Mouse (Mus musculus): ENCODE results near the gene 9330161L09Rik. TPM values are rescaled to one million over a fixed set of nuclear protein-coding genes. Genes with fewer than 3 reads are reported as not detected.

9330161L09Rik gene
- polyA plus RNA-seq, 1 experiment from 2014 or later = 0.36 TPM

DNA sequence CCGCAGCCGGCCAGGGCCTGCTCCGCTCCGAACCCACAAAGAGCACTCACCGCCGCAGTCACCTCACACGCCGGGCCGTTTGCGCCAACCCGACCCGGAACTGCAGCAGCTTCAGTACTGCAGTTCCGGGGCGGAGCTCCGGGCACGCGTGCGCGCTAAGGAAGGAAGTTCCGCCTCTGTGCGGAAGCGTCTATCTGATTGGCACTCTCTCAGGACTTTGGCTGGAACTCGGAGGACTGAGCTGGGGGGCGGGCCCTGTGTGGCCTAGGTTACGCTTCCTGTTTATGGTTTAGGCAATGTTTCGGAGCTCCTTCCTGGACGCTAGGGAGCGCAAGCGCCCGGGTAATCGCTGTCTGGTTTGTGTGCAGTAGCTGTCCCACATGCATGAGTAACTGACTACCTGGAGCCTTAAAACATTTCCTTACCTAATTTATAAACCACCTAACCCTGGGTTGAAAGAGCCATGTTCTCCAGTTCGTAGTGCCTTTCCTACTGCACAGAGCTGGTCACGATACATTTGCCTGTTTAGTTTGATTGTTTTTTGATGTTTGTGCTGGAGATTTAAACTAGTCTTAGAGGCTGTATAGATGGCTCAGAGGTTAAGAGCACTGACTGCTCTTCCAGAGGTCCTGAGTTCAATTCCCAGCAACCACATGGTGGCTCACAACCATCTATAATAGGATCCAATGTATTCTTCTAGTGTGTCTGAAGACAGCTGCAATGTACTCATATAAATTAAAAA, 18.3 kb upstream of the 9330161L09Rik start, which contains the start of gene Ddx24:
Gene Ddx24 (minus strand): TSS at position 102 of the 742 bp plus-strand sequence.
- 1% methylated on average over 33 of the region's 33 CpGs for WGBS
- peak; percentile 99 for ATAC-seq (ENCODE audit: low FRiP score)

DNA sequence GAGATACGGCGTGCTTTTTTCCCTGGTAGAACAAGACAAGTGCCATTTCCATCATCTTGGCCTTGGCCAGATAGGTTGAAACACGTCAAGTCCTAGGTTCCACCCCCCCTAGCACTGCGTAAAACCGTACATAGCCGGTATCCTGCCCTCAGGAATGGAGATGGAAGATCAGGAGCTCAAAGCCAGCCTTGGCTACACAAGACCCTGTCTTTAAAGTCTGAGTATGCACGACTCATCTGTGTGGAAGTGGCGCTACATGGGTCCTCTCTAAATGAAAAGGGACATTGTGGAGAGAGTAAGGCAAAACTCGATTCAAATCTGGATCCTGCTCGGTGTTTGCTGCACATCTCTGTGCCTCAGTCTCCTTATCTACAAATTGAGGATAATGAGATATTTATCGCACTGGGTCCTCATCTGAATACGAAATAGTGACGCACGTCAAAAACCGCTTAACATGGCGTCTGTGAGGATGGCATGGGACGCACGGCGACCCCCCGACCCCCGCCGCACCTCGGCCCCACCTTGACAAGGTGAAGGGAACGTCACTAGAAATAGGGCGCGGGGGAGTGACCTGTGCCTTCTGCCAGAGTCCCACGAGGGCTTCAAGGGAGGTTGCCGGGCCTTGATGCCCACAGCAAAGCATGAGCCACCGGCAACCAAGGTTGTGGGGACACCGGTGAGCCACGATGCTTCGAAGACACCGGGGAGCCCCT, 17.6 kb upstream of the 9330161L09Rik start:
- Histone ChIP-seq H3K4me3 (replicated peaks) (peak overlapping the region; percentile 96), H3K4me2 (peak overlapping the region; percentile 86), H3K27me3 (replicated peaks) (no peaks in the 10 kb centered on the region), H3K4me1 (peaks cover 42% of the 10 kb centered on the region), H3K36me3 (peaks cover 8% of the 10 kb centered on the region), H3K9me3 (replicated peaks) (no peaks in the 10 kb centered on the region), H3K27ac (replicated peaks) (peak overlapping the region; percentile 84), H3K9ac (replicated peaks) (peak overlapping the region; percentile 97)
- ATAC-seq (ENCODE audit: low FRiP score) = peak; percentile 53
- 9% methylated on average over 33 of the region's 33 CpGs for WGBS

More for the DNA sequence above, 18.3 kb upstream of the 9330161L09Rik start, which contains the start of gene Ddx24:
- Histone ChIP-seq H3K4me3 (replicated peaks) (peak within 1 kb of the TSS; percentile 96), H3K9ac (replicated peaks) (peak within 1 kb of the TSS; percentile 97), H3K36me3 (peaks cover 8% of the 10 kb centered on the region), H3K4me1 (peaks cover 39% of the 10 kb centered on the region), H3K27ac (replicated peaks) (peak within 1 kb of the TSS; percentile 84), H3K27me3 (replicated peaks) (no peaks in the 10 kb centered on the region), H3K4me2 (peak within 1 kb of the TSS; percentile 86), H3K9me3 (replicated peaks) (no peaks in the 10 kb centered on the region)

DNA sequence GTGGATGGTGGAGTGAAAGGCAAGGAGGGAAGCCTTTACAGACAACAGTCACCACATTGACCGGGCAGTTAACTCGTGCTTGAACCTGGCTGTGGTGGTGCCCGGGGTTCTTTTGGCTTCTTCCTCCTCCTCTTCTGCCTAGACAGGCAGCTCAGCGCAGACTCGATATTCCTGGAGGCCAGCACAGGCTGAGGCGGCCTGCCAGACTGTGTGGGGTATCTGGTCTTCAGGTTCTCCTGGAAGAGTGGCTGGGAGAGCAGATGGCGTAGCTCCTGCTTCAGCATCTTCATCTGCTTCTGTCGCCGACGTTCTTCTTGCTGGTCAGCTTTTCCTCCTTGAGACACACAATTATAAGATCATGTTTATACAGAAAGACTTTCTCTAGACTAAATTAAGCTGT, 524 bp upstream of the 9330161L09Rik start:
- no peak for ATAC-seq (ENCODE audit: low FRiP score)
- H3K4me1 ChIP-seq = no peaks in the 10 kb centered on the region

DNA sequence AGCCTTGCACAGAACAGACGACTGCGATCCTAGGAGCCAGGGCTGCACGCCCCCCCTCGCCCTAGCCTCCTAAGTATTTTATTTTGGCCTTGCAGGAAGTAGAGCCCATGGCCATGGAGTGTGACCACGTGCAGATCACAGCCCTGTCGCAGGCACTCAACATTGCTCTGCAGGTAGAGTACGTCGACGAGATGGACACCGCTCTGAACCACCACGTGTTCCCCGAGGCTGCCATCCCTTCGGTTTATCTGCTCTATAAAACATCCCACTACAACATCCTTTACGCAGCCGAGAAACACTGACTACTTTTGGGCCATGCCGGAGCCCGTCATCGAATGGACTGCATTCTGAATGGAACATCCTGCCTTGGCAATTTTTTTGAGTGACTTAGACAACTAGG, 3.5 kb downstream of the 9330161L09Rik start:
- WGBS = 88% methylated on average over 18 of the region's 18 CpGs
- H3K36me3 ChIP-seq = peaks cover 62% of the 10 kb centered on the region
- ATAC-seq (ENCODE audit: low FRiP score) = peak; percentile 8; the same call in 1 of the 2 replicates

More for the DNA sequence above, 524 bp upstream of the 9330161L09Rik start:
- WGBS = 97% methylated on average over 10 of the region's 10 CpGs
- Histone ChIP-seq H3K9ac (replicated peaks) (no peak overlapping the region), H3K27ac (replicated peaks) (no peak overlapping the region), H3K27me3 (replicated peaks) (no peaks in the 10 kb centered on the region), H3K4me3 (replicated peaks) (no peak overlapping the region), H3K36me3 (peaks cover 96% of the 10 kb centered on the region), H3K4me2 (no peak overlapping the region), H3K9me3 (replicated peaks) (no peaks in the 10 kb centered on the region)

DNA sequence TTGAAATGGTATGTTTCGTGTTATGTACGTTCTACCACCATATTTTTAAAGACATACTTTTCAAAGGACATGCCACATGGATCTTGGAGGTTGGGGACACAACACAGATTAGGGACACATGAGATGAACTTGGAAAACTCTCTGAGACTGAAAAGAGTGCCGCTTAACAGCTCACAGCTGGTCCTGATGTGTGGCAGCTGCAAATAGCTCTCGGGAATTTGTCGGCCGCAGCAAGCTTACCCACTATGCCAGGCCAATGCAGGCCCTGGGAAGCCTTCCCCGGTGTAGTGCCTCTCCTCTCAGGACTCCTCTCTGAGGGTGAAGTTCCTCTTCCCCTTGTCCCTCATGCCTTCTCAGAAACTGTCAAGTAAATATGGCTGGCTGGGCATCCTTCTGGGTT, 10.9 kb downstream of the 9330161L09Rik start:
- Histone ChIP-seq H3K4me1 (no peaks in the 10 kb centered on the region), H3K36me3 (peaks cover 4% of the 10 kb centered on the region; the same call in 1 of the 2 replicates), H3K27me3 (replicated peaks) (no peaks in the 10 kb centered on the region), H3K4me2 (no peak overlapping the region), H3K4me3 (replicated peaks) (no peak overlapping the region), H3K9me3 (replicated peaks) (no peaks in the 10 kb centered on the region), H3K27ac (replicated peaks) (no peak overlapping the region), H3K9ac (replicated peaks) (no peak overlapping the region)
- 84% methylated on average over 7 of the region's 7 CpGs for WGBS
- ATAC-seq (ENCODE audit: low FRiP score) = no peak

More for the DNA sequence above, 3.5 kb downstream of the 9330161L09Rik start:
- no peaks in the 10 kb centered on the region for H3K27me3 ChIP-seq (replicated peaks)
- H3K9me3 ChIP-seq (replicated peaks) = no peaks in the 10 kb centered on the region
- no peak overlapping the region for H3K9ac ChIP-seq (replicated peaks)
- H3K4me3 ChIP-seq (replicated peaks) = no peak overlapping the region
- H3K4me2 ChIP-seq = no peak overlapping the region
- H3K27ac ChIP-seq (replicated peaks) = no peak overlapping the region
- H3K4me1 ChIP-seq = no peaks in the 10 kb centered on the region

DNA sequence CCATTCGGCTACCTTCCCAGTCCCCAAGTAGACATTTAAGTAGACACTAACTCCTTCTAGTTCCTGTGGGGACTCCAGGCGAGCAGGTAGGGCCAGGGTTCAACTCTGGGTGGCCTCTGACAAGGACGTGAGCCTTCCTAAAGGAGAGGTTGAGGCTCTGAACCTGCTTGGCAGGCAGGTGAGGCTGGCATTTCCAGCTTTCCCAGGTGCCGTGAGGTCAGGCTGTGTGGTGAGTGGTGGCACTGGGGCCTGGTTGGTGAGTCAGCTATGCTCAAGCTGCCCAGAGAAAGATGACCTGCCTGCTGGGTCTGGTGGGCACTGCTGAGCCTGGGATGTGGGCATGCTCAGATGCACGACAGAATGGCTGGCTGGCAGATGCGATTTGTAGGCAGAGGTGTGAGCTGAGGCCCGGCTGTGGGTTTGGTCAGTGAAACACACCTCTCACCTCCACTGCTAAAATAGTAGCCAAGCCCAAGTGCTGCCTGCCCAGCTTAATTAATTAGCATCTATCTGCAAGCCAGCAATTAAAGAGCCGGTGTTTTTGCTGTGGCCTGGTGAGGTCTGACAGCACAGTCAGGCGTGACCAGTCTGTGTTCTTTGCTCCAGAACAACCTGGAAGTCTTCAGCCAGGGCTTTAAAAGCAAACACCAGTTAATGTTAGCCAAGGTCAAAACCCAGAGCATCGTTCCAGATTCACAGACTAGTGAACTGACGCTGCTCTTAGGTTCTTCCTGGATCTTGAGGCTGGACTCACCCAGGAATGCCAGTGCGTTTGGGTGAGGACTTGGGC, 11.9 kb downstream of the 9330161L09Rik start:
- no peak for ATAC-seq (ENCODE audit: low FRiP score)
- Histone ChIP-seq H3K4me2 (no peak overlapping the region), H3K36me3 (no peaks in the 10 kb centered on the region), H3K9ac (replicated peaks) (no peak overlapping the region), H3K27ac (replicated peaks) (no peak overlapping the region), H3K4me3 (replicated peaks) (no peak overlapping the region), H3K27me3 (replicated peaks) (no peaks in the 10 kb centered on the region), H3K9me3 (replicated peaks) (no peaks in the 10 kb centered on the region), H3K4me1 (0 out of 2 replicates have a peak, but pooled peaks cover 2% of the 10 kb centered on the region)
- 79% methylated on average over 12 of the region's 12 CpGs for WGBS

DNA sequence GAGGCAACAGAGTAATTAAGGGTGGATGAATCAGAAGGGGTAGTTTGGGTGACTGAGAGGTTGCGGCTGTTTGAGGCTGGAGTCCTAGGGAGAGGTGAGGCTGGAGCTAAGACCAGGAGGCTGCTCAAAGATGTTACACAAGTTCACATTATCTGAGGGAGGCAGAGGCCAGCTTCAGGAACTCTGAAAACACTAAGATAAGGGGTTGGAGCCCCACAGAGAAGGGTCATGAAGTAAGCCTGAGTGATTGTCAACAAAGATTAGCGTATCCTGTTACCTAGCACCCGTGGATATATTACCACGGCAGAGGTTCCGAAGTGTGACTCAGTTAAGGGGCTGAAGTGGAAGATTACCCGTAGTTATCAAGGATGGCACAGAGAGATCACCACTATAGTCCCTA, 14.1 kb downstream of the 9330161L09Rik start:
- Histone ChIP-seq H3K4me2 (no peak overlapping the region), H3K9me3 (replicated peaks) (no peaks in the 10 kb centered on the region), H3K9ac (replicated peaks) (no peak overlapping the region), H3K4me1 (peaks cover 21% of the 10 kb centered on the region), H3K27me3 (replicated peaks) (no peaks in the 10 kb centered on the region), H3K36me3 (no peaks in the 10 kb centered on the region), H3K27ac (replicated peaks) (no peak overlapping the region), H3K4me3 (replicated peaks) (no peak overlapping the region)
- WGBS = 60% methylated on average over 6 of the region's 6 CpGs
- no peak for ATAC-seq (ENCODE audit: low FRiP score)

DNA sequence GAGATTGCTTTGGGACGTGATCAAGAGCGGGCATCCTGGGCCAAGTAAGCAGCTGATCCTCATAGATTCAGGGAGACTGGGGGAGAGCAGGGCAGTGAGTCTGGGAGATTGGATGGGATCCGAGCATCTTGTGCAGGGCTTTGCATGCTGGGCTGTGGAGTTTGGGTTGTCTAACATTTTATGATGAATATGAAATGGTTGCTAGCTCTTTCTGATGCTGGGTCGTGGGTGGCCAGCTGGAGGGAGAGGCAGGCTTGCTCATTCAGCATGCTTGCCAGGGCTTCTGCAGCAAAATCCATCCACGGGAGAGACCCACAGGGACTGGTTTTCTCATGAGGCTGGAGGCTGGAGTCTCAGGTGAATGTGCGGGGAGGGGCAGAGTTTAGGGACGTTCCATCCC, 16.5 kb downstream of the 9330161L09Rik start:
- Histone ChIP-seq H3K4me1 (peaks cover 21% of the 10 kb centered on the region), H3K4me3 (replicated peaks) (no peak overlapping the region), H3K27me3 (replicated peaks) (no peaks in the 10 kb centered on the region), H3K9me3 (replicated peaks) (no peaks in the 10 kb centered on the region), H3K9ac (replicated peaks) (no peak overlapping the region), H3K27ac (replicated peaks) (no peak overlapping the region), H3K36me3 (no peaks in the 10 kb centered on the region), H3K4me2 (no peak overlapping the region)
- no peak for ATAC-seq (ENCODE audit: low FRiP score)
- 88% methylated on average over 7 of the region's 7 CpGs for WGBS

DNA sequence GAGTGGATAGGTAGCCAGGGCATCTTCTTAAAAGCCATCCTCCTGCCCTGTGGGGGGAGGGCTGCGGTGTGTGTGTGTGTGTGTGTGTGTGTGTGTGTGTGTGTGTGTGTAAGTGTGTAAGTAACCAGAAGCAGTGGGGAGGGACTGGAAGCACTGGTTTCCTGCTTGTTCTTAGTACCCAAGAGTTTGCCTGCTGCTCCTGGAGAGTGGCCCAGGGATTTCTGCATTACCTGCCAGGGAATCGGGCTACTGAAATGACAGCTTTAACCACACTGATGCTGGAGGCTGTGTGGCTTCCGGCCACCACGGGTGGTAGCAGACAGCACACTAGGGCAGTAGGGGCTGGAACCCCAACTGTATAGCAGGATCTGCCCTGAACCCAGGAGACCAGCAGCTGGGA, 17.6 kb downstream of the 9330161L09Rik start:
- Histone ChIP-seq H3K4me3 (replicated peaks) (no peak overlapping the region), H3K27me3 (replicated peaks) (no peaks in the 10 kb centered on the region), H3K9me3 (replicated peaks) (no peaks in the 10 kb centered on the region), H3K4me1 (peaks cover 21% of the 10 kb centered on the region), H3K27ac (replicated peaks) (no peak overlapping the region), H3K36me3 (no peaks in the 10 kb centered on the region), H3K4me2 (peak overlapping the region; percentile 82; the same call in 1 of the 2 replicates), H3K9ac (replicated peaks) (0 out of 2 replicates have a peak overlapping the region, but pooled peaks have one; percentile 3)
- 81% methylated on average over 4 of the region's 4 CpGs for WGBS
- no peak for ATAC-seq (ENCODE audit: low FRiP score)

DNA sequence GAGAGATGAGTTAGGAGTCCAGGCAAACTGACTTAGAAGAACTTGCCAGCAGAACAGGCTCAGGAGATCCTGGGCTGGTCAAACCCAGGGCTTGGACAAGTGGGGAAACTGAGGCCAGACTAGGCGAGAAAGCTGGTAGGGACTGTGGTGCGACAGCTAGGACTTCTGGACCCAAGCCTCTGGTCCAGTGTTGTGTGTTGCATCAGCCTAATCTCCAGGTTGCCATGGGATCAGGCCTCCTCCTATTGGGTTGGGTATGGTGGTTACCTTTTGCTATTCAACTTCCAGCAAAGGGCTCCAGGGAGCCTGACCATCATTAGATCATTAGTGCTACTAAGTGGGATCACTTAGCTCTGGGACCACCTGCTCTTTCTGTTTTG, 18.3 kb downstream of the 9330161L09Rik start:
- 62% methylated on average over 2 of the region's 2 CpGs for WGBS
- no peak for ATAC-seq (ENCODE audit: low FRiP score)
- no peaks in the 10 kb centered on the region for H3K27me3 ChIP-seq (replicated peaks)

More for the DNA sequence above, 18.3 kb downstream of the 9330161L09Rik start:
- Histone ChIP-seq H3K9ac (replicated peaks) (peak overlapping the region; percentile 92; the same call in 1 of the 2 replicates), H3K4me3 (replicated peaks) (peak overlapping the region; percentile 76), H3K9me3 (replicated peaks) (no peaks in the 10 kb centered on the region), H3K36me3 (no peaks in the 10 kb centered on the region), H3K27ac (replicated peaks) (no peak overlapping the region), H3K4me1 (peaks cover 21% of the 10 kb centered on the region), H3K4me2 (peak overlapping the region; percentile 82)

Measured in neural tube, embryonic 15.5 days (tissue).